Mouse (Mus musculus): ENCODE data around the gene Ltbp2. TPM values are rescaled to one million over a fixed set of nuclear protein-coding genes. Genes with fewer than 3 reads are reported as not detected.

The Ltbp2 gene
- total RNA-seq, 2 experiments from 2014 or later: 0.78 to 1.6 TPM

- Histone ChIP-seq H3K27ac (no peak overlapping the region), H3K4me3 (no peak overlapping the region)
- TF ChIP-seq CTCF (IDR thresholded peaks at IDR 0.05): no peak
- intact Hi-C loops (cut with DNase I): no loop called here
- DNase-seq: no peak
These were observed 52.1 kb downstream of the Ltbp2 start for GRCm38 (mm10) chr12:84824203-84824602.

- intact Hi-C loops (cut with DNase I): no loop called here
- DNase-seq: no peak
- H3K4me3 ChIP-seq: no peak overlapping the region
- TF ChIP-seq CTCF (IDR thresholded peaks at IDR 0.05): no peak
- H3K27ac ChIP-seq: no peak overlapping the region
These were observed 52.7 kb downstream of the Ltbp2 start for GRCm38 (mm10) chr12:84823601-84824000.

GRCm38 (mm10) chr12:84819236-84820168, 56.8 kb downstream of the Ltbp2 start:
- intact Hi-C loops (cut with DNase I): no loop called here
- H3K27ac ChIP-seq: no peak overlapping the region
- no peak for TF ChIP-seq CTCF (IDR thresholded peaks at IDR 0.05)
- no peak for DNase-seq
- no peak overlapping the region for H3K4me3 ChIP-seq

- no peak overlapping the region for H3K27ac ChIP-seq
- intact Hi-C loops (cut with DNase I): no loop called here
- no peak overlapping the region for H3K4me3 ChIP-seq
- no peak for DNase-seq
- TF ChIP-seq CTCF (IDR thresholded peaks at IDR 0.05): peak; percentile 11; the same call in 1 of the 2 replicates
These were observed 57.8 kb downstream of the Ltbp2 start for GRCm38 (mm10) chr12:84818496-84818895.

- no peak for TF ChIP-seq CTCF (IDR thresholded peaks at IDR 0.05)
- intact Hi-C loops (cut with DNase I): no loop called here
- H3K4me3 ChIP-seq: no peak overlapping the region
- DNase-seq: no peak
- no peak overlapping the region for H3K27ac ChIP-seq
These were observed 61.5 kb downstream of the Ltbp2 start for GRCm38 (mm10) chr12:84814663-84815325.

- intact Hi-C loops (cut with DNase I): no loop called here
- H3K4me3 ChIP-seq: no peak overlapping the region
- no peak for DNase-seq
- H3K27ac ChIP-seq: no peak overlapping the region
- TF ChIP-seq CTCF (IDR thresholded peaks at IDR 0.05): peak; percentile 18; the same call in 1 of the 2 replicates
These were observed 62.6 kb downstream of the Ltbp2 start for GRCm38 (mm10) chr12:84813773-84814172.

- TF ChIP-seq CTCF (IDR thresholded peaks at IDR 0.05): peak; percentile 54
- no peak overlapping the region for H3K27ac ChIP-seq
- intact Hi-C loops (cut with DNase I): loop anchor here (1.0 kb wide), 1 partner anchor 64 kb away; the partner anchor contains the start of gene Ltbp2
- no peak overlapping the region for H3K4me3 ChIP-seq
- no peak for DNase-seq
These were observed 64.3 kb downstream of the Ltbp2 start for GRCm38 (mm10) chr12:84812004-84812403.

GRCm38 (mm10) chr12:84811510-84811909, 64.8 kb downstream of the Ltbp2 start:
- intact Hi-C loops (cut with DNase I): no loop called here
- no peak overlapping the region for H3K4me3 ChIP-seq

GRCm38 (mm10) chr12:84810810-84811209, 65.5 kb downstream of the Ltbp2 start:
- Histone ChIP-seq H3K4me3 (no peak overlapping the region), H3K27ac (no peak overlapping the region)
- no peak for DNase-seq
- intact Hi-C loops (cut with DNase I): no loop called here
- no peak for TF ChIP-seq CTCF (IDR thresholded peaks at IDR 0.05)

More at GRCm38 (mm10) chr12:84811510-84811909, 64.8 kb downstream of the Ltbp2 start:
- no peak for TF ChIP-seq CTCF (IDR thresholded peaks at IDR 0.05)
- DNase-seq: no peak
- H3K27ac ChIP-seq: no peak overlapping the region

GRCm38 (mm10) chr12:84809033-84809432, 67.3 kb downstream of the Ltbp2 start:
- intact Hi-C loops (cut with DNase I): no loop called here
- no peak for TF ChIP-seq CTCF (IDR thresholded peaks at IDR 0.05)
- H3K27ac ChIP-seq: no peak overlapping the region
- H3K4me3 ChIP-seq: no peak overlapping the region
- DNase-seq: no peak

- no peak for TF ChIP-seq CTCF (IDR thresholded peaks at IDR 0.05)
- DNase-seq: no peak
- Histone ChIP-seq H3K4me3 (no peak overlapping the region), H3K27ac (no peak overlapping the region)
- intact Hi-C loops (cut with DNase I): no loop called here
These were observed 69.0 kb downstream of the Ltbp2 start for GRCm38 (mm10) chr12:84807351-84807750.

GRCm38 (mm10) chr12:84806726-84807125, 69.6 kb downstream of the Ltbp2 start:
- intact Hi-C loops (cut with DNase I): no loop called here
- Histone ChIP-seq H3K27ac (no peak overlapping the region), H3K4me3 (no peak overlapping the region)
- TF ChIP-seq CTCF (IDR thresholded peaks at IDR 0.05): no peak
- DNase-seq: no peak

- intact Hi-C loops (cut with DNase I): no loop called here
- TF ChIP-seq CTCF (IDR thresholded peaks at IDR 0.05): no peak
- DNase-seq: no peak
- no peak overlapping the region for H3K4me3 ChIP-seq
- no peak overlapping the region for H3K27ac ChIP-seq
These were observed 70.3 kb downstream of the Ltbp2 start for GRCm38 (mm10) chr12:84806010-84806409.

All from gastrocnemius, adult 2 months (tissue).